Mouse (Mus musculus) liver, postnatal 0 days (tissue): ENCODE results near the gene Eif3d.

Experiments
- CTCF ChIP-seq: sonication (generic); IDR thresholded peaks from 2 replicates; pipeline ENCODE4 v1.5.1; 2016; ENCODE audit warnings: antibody characterized with exemption, low read depth
- EP300 ChIP-seq: IDR thresholded peaks from 2 replicates; pipeline ENCODE4 v1.6.1; 2016; ENCODE audit warnings: antibody characterized with exemption, low read depth, mild to moderate bottlenecking

DNA sequence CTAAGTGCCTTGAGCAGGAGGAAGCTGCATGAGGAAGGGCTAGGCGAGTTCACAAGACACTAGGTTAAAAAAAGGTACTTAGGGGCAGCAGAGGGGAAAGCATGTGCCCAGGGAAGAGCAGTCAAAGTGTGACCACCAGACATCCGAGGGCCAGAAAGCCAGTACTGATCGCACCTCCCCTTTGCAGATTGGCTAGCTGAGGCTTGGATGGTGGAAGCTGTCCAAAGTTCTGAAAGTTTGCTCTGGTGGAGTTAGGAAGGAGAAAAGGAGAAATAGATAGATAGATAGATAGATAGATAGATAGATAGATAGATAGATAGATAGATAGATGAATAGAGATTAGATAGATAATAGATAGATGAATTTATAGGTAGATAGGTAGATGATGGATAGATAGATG, 12.8 kb upstream of the Eif3d start:
- no peak for TF ChIP-seq CTCF
- TF ChIP-seq EP300: no peak
